In the genomic region with DNA sequence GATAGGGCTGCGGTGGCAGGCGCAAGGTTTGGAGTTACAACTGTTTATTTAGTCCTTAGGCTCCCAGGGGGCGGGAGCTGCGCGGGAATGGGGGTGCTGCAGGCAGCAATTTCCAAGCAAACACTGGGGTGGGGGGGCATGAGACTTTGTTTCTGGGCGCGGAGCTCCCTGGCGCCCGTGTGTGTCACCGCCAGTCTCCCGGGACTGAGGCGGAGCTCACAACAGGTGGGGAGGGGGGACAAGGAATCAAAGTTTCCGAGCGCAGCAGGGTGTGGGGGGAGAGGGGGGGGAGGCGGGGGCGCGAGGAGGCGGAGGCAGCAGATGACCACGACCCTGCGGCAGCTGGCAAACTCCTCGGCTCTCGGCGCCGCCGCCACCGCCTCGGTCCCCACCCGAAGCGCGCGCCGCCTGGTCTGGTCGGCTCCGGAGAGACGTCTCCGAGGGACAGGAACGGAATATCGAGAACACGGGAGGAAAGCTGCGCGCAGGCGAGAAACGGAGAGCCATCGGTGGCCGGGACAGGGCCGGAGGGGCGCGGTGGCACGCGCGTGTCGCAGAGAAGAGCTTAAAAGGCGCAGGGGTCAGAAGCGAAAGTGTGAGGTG, we compare ENCODE assay signal across 8 mouse cellular contexts. TPM values are rescaled to one million over a fixed set of nuclear protein-coding genes. Genes with fewer than 3 reads are reported as not detected.
DNase-seq lines count a peak whose midpoint lies in the region; ATAC-seq and TF ChIP-seq lines count a peak whose summit lies in the region.

No protein-coding gene starts in this region.

- TF ChIP-seq CTCF in MEL (IDR thresholded peaks at IDR 0.05 in 2 of 3, conservative IDR thresholded peaks at IDR 0.05 in 1 of 3; ENCODE audit: control insufficient read depth in 1 of 3, insufficient read depth in 1 of 3, low read depth in 2 of 3, low read length in 3 of 3, poor library complexity in 1 of 3, severe bottlenecking in 1 of 3) = no peak

- H3K9ac ChIP-seq in MEL (ENCODE audit: control insufficient read depth, low read depth, low read length, poor library complexity, severe bottlenecking) = peak overlapping the region; percentile 96
- H3K9ac ChIP-seq in hindbrain, embryonic 12.5 days = peak overlapping the region; percentile 89

- intact Hi-C loops in left cerebral cortex, postnatal 14 days (cut with DNase I) = loop anchor here (5.0 to 10.0 kb wide), 4 partner anchors 81 to 996 kb away; no protein-coding TSS in a partner anchor

- peaks cover 12% of the 10 kb centered on the region; the same call in 1 of the 2 replicates for H3K79me2 ChIP-seq in MEL (ENCODE audit: control insufficient read depth, insufficient read depth, low read length, poor library complexity)

- no peaks in the 10 kb centered on the region; a peak in 1 of 4 replicates for H3K4me1 ChIP-seq in MEL (ENCODE audit: control insufficient read depth in 1 of 2, insufficient read depth in 2 of 2, low read length in 2 of 2)
- H3K4me1 ChIP-seq in hindbrain, embryonic 12.5 days = peaks cover 15% of the 10 kb centered on the region
- H3K4me1 ChIP-seq in megakaryocyte, embryonic 14.5 days = peaks cover 7% of the 10 kb centered on the region

- peak overlapping the region; percentile 94 to 100 for H3K4me3 ChIP-seq in MEL (ENCODE audit: control insufficient read depth in 1 of 2, insufficient read depth in 1 of 2, low read depth in 2 of 2, low read length in 2 of 2)
- peak overlapping the region; percentile 72 for H3K4me3 ChIP-seq in hindbrain, embryonic 12.5 days
- H3K4me3 ChIP-seq in megakaryocyte, embryonic 14.5 days (replicated peaks) = peak overlapping the region; percentile 98

- 0 out of 2 replicates have a peak overlapping the region, but pooled peaks have one; percentile 3 for H3K27ac ChIP-seq in MEL (ENCODE audit: control insufficient read depth, low read depth, low read length)
- peak overlapping the region; percentile 99 for H3K27ac ChIP-seq in hindbrain, embryonic 12.5 days

- DNase-seq in MEL (ENCODE audit: low read depth, low spot score) = peak; percentile 43
- DNase-seq in cerebellum, adult 18-20 months = peak; percentile 42 to 57
- peak; percentile 47 to 53 for DNase-seq in frontal cortex, postnatal 10 days (ENCODE audit: low spot score in 2 of 2)
- peak; percentile 41 to 54 for DNase-seq in left cerebral cortex, postnatal 14 days (ENCODE audit: low spot score in 2 of 2)
- peak; percentile 45 for DNase-seq in skeletal muscle tissue, adult 2 months (ENCODE audit: low read depth, low spot score)

- no peak for TF ChIP-seq EP300 in MEL (IDR thresholded peaks at IDR 0.05; ENCODE audit: low read depth in 1 of 2, low read length in 2 of 2)

- under 1% methylated on average over 42 of the region's 54 CpGs for WGBS in hindbrain, embryonic 12.5 days

- H3K36me3 ChIP-seq in MEL (ENCODE audit: control insufficient read depth in 1 of 2, insufficient read depth in 2 of 2, low read length in 2 of 2) = no peaks in the 10 kb centered on the region
- no peaks in the 10 kb centered on the region for H3K36me3 ChIP-seq in hindbrain, embryonic 12.5 days
- H3K36me3 ChIP-seq in megakaryocyte, embryonic 14.5 days (replicated peaks; ENCODE audit: low read length) = peaks cover 4% of the 10 kb centered on the region

- peak; percentile 39 for ATAC-seq in hindbrain, embryonic 12.5 days (ENCODE audit: low FRiP score)
- ATAC-seq in monocyte, adult 5-6 weeks (replicated peaks; ENCODE audit: insufficient number of reproducible peaks, low FRiP score, low TSS enrichment, poor library complexity, severe bottlenecking) = no peak; the same call in 1 of the 2 replicates

- no peaks in the 10 kb centered on the region for H3K9me3 ChIP-seq in MEL (replicated peaks; ENCODE audit: insufficient read depth, low read length)
- no peaks in the 10 kb centered on the region for H3K9me3 ChIP-seq in hindbrain, embryonic 12.5 days (replicated peaks)
- H3K9me3 ChIP-seq in megakaryocyte, embryonic 14.5 days = no peaks in the 10 kb centered on the region

- H3K27me3 ChIP-seq in MEL (ENCODE audit: control insufficient read depth in 1 of 2, insufficient read depth in 2 of 2, low read length in 2 of 2) = no peaks in the 10 kb centered on the region
- no peaks in the 10 kb centered on the region for H3K27me3 ChIP-seq in hindbrain, embryonic 12.5 days
- peaks cover 2% of the 10 kb centered on the region for H3K27me3 ChIP-seq in megakaryocyte, embryonic 14.5 days (replicated peaks)

- peak overlapping the region; percentile 98 for H3K4me2 ChIP-seq in hindbrain, embryonic 12.5 days (replicated peaks)

- TF ChIP-seq POLR2A in MEL (IDR thresholded peaks at IDR 0.05; ENCODE audit: control insufficient read depth in 1 of 2, insufficient read depth in 1 of 2, low read depth in 1 of 2, low read length in 2 of 2, poor library complexity in 1 of 2) = no peak; a peak in 1 of 4 replicates

- TF ChIP-seq RAD21 in MEL (IDR thresholded peaks at IDR 0.05; ENCODE audit: low read depth, low read length) = no peak

TF ChIP-seq in MEL, 35 proteins besides CTCF, POLR2A, EP300 and RAD21:
- no peak for TF ChIP-seq KAT2A (conservative IDR thresholded peaks at IDR 0.05; ENCODE audit: low read depth, low read length)
- no peak for TF ChIP-seq UBTF (IDR thresholded peaks at IDR 0.05; ENCODE audit: borderline replicate concordance, insufficient read depth, low read depth, low read length)
- TF ChIP-seq ZC3H11A (IDR thresholded peaks at IDR 0.05; ENCODE audit: low read depth, low read length) = no peak
- no peak for TF ChIP-seq TAL1 (IDR thresholded peaks at IDR 0.05; ENCODE audit: low read length)
- no peak for TF ChIP-seq JUND (IDR thresholded peaks at IDR 0.05; ENCODE audit: low read depth, low read length)
- no peak for TF ChIP-seq MEF2A (IDR thresholded peaks at IDR 0.05; ENCODE audit: extremely low read depth, insufficient replicate concordance, low read depth, low read length, poor library complexity, severe bottlenecking)
- no peak for TF ChIP-seq ZMIZ1 (IDR thresholded peaks at IDR 0.05; ENCODE audit: low read depth, low read length)
- TF ChIP-seq CHD1 (IDR thresholded peaks at IDR 0.05; ENCODE audit: low read depth, low read length) = no peak
- TF ChIP-seq POLR2AphosphoS5 (IDR thresholded peaks at IDR 0.05; ENCODE audit: borderline replicate concordance, low read depth, low read length) = no peak
- TF ChIP-seq USF2 (IDR thresholded peaks at IDR 0.05; ENCODE audit: borderline replicate concordance in 1 of 2, insufficient read depth in 1 of 2, low read depth in 1 of 2, low read length in 2 of 2) = no peak
- TF ChIP-seq CHD2 (IDR thresholded peaks at IDR 0.05; ENCODE audit: low read length) = no peak
- TF ChIP-seq SIN3A (IDR thresholded peaks at IDR 0.05; ENCODE audit: low read length) = no peak
- no peak for TF ChIP-seq ELF1 (IDR thresholded peaks at IDR 0.05; ENCODE audit: low read depth, low read length)
- no peak for TF ChIP-seq MYC (IDR thresholded peaks at IDR 0.05; ENCODE audit: low read depth, low read length)
- TF ChIP-seq NRF1 (IDR thresholded peaks at IDR 0.05; ENCODE audit: insufficient read depth, low read depth, low read length, poor library complexity, severe bottlenecking) = no peak
- no peak for TF ChIP-seq USF1 (IDR thresholded peaks at IDR 0.05; ENCODE audit: low read depth, low read length)
- no peak for TF ChIP-seq TBP (IDR thresholded peaks at IDR 0.05; ENCODE audit: low read depth, low read length)
- no peak for TF ChIP-seq GABPA (IDR thresholded peaks at IDR 0.05; ENCODE audit: low read depth, low read length)
- TF ChIP-seq MXI1 (IDR thresholded peaks at IDR 0.05; ENCODE audit: low read depth, low read length) = no peak
- no peak for TF ChIP-seq SMC3 (IDR thresholded peaks at IDR 0.05; ENCODE audit: low read depth, low read length)

RNA-seq across cellular contexts. Expression of a gene that starts 1.4 kb away (rescaled TPM):
- total RNA-seq in MEL (2012; rRNA removed) = 16.1 and 20.8 TPM in 2 replicates
- 10 to 100 TPM in 1 of 2 experiments, not detected in 1; 42.0 TPM for polyA plus RNA-seq in MEL (2012; ENCODE audit: insufficient read depth in 1 of 2, insufficient read length in 2 of 2, low read depth in 1 of 2, low replicate concordance in 2 of 2, missing spikeins in 1 of 2)
- 87.6 and 88.4 TPM in 2 replicates for polyA plus RNA-seq in hindbrain, embryonic 12.5 days (2016; fragmentation: Nextera tagmentation; extraction: Ambion mirVana)
- total RNA-seq in left cerebral cortex, postnatal 14 days (2021) = 100 to 1,000 TPM; 137 to 149 TPM
- polyA plus RNA-seq in megakaryocyte, embryonic 14.5 days (2012; ENCODE audit: insufficient read depth, low replicate concordance) = 37.5 and 76.1 TPM in 2 replicates
- 75.1 to 154 TPM (median 114 TPM) in 3 replicates for total RNA-seq in monocyte, adult 5-6 weeks (2017)
